Mouse (Mus musculus) NIH3T3 (cell line): ENCODE results near the gene Gm3336.

ENCODE experiments used
- DNase-seq: peaks from one replicate; pipeline ENCODE4 v3.0.0-alpha.2; 2012; ENCODE audit warnings: low read depth

Gene Gm3336

GRCm38 (mm10) chr8:70695318-70696018, 22.9 kb upstream of the Gm3336 start:
- DNase-seq, result no peak

GRCm38 (mm10) chr8:70696019-70696885, 22.1 kb upstream of the Gm3336 start:
- peak; percentile 52 for DNase-seq

- no peak for DNase-seq
These were observed 21.4 kb upstream of the Gm3336 start for GRCm38 (mm10) chr8:70696946-70697345.

- no peak for DNase-seq
These were observed 20.7 kb upstream of the Gm3336 start for GRCm38 (mm10) chr8:70697366-70698250.

GRCm38 (mm10) chr8:70698310-70699109, 19.8 kb upstream of the Gm3336 start, which contains the start of gene Jund:
TSS of gene Jund (plus strand) at chr8:70698949.
- DNase-seq, result peak; percentile 100

GRCm38 (mm10) chr8:70699116-70699833, 19.1 kb upstream of the Gm3336 start:
- no peak for DNase-seq

- DNase-seq, result peak; percentile 82
These were observed 18.3 kb upstream of the Gm3336 start for GRCm38 (mm10) chr8:70699834-70700554.

- peak; percentile 97 for DNase-seq
These were observed 17.8 kb upstream of the Gm3336 start for GRCm38 (mm10) chr8:70700555-70700922.

- DNase-seq, result no peak
These were observed 17.0 kb upstream of the Gm3336 start for GRCm38 (mm10) chr8:70701048-70701981.

- DNase-seq, result peak; percentile 77
These were observed 16.1 kb upstream of the Gm3336 start for GRCm38 (mm10) chr8:70701982-70702841.

GRCm38 (mm10) chr8:70702842-70703182, 15.5 kb upstream of the Gm3336 start:
- DNase-seq, result peak; percentile 98

- no peak for DNase-seq
These were observed 15.1 kb upstream of the Gm3336 start, which contains the start of gene Iqcn for GRCm38 (mm10) chr8:70703287-70703686. TSS of gene Iqcn (plus strand) at chr8:70703457.

GRCm38 (mm10) chr8:70708281-70708680, 10.1 kb upstream of the Gm3336 start:
- no peak for DNase-seq

GRCm38 (mm10) chr8:70709794-70710193, 8.5 kb upstream of the Gm3336 start:
- no peak for DNase-seq

- DNase-seq, result peak; percentile 91
These were observed 8.0 kb upstream of the Gm3336 start for GRCm38 (mm10) chr8:70710296-70710695.

- no peak for DNase-seq
These were observed 7.3 kb upstream of the Gm3336 start for GRCm38 (mm10) chr8:70711041-70711440.

- no peak for DNase-seq
These were observed 4.4 kb upstream of the Gm3336 start for GRCm38 (mm10) chr8:70713991-70714390.

GRCm38 (mm10) chr8:70715086-70715485, 3.3 kb upstream of the Gm3336 start:
- no peak for DNase-seq
